Mouse (Mus musculus) midbrain, embryonic 12.5 days (tissue): ENCODE results near the gene Hoxb3. TPM values are rescaled to one million over a fixed set of nuclear protein-coding genes. Genes with fewer than 3 reads are reported as not detected.

Source experiments
- ATAC-seq: fragments of 200-750 bp; cut with Nextera tagmentation; 2 replicates; pipeline ENCODE4 v1.8.0; 2017; ENCODE audit warnings: low read depth, moderate TSS enrichment, moderate library complexity; ENCODE audit not compliant: low FRiP score
- H3K27ac ChIP-seq: fragments of 300-500 bp; sonication (generic); replicated peaks from 2 replicates; pipeline ENCODE4 v1.5.1; 2016; ENCODE audit warnings: mild to moderate bottlenecking
- H3K27me3 ChIP-seq: fragments of 300-500 bp; sonication (generic); 2 replicates; pipeline ENCODE4 v1.6.1; 2016; ENCODE audit warnings: mild to moderate bottlenecking
- H3K36me3 ChIP-seq: fragments of 300-500 bp; sonication (generic); 2 replicates; pipeline ENCODE4 v1.6.1; 2016
- H3K4me1 ChIP-seq: fragments of 300-500 bp; sonication (generic); 2 replicates; pipeline ENCODE4 v1.6.1; 2016
- H3K4me2 ChIP-seq: fragments of 300-500 bp; sonication (generic); replicated peaks from 2 replicates; pipeline ENCODE4 v1.6.1; 2016; ENCODE audit warnings: mild to moderate bottlenecking, moderate library complexity
- H3K4me3 ChIP-seq: fragments of 300-500 bp; sonication (generic); 2 replicates; pipeline ENCODE4 v1.5.1; 2016; ENCODE audit warnings: mild to moderate bottlenecking
- H3K9ac ChIP-seq: fragments of 300-500 bp; sonication (generic); replicated peaks from 2 replicates; pipeline ENCODE4 v1.6.1; 2016; ENCODE audit warnings: mild to moderate bottlenecking, moderate library complexity
- H3K9me3 ChIP-seq: fragments of 300-500 bp; sonication (generic); 2 replicates; pipeline ENCODE4 v1.6.1; 2016; ENCODE audit warnings: mild to moderate bottlenecking
- WGBS: fragments of 180-500 bp; shearing (Covaris S2); methylation state at CpG from one replicate; pipeline ENCODE4 v1.1.7; 2016; 5-methylcytosine and 5-hydroxymethylcytosine counted together
- polyA plus RNA-seq: library from polyadenylated mRNA; unstranded; fragments of >200 nt; fragmentation: Nextera tagmentation; extraction: Ambion mirVana; gene quantifications from 2 replicates; pipeline ENCODE4 v1.2.1, GENCODE M21; 2016

The Hoxb3 gene
- polyA plus RNA-seq, 1 experiment from 2014 or later: not detected

- WGBS: 3% methylated on average over 22 of the region's 22 CpGs
- Histone ChIP-seq H3K4me2 (no peak within 1 kb of the TSS), H3K27me3 (peaks cover 97% of the 10 kb centered on the region), H3K9me3 (no peaks in the 10 kb centered on the region), H3K9ac (no peak within 1 kb of the TSS), H3K27ac (no peak within 1 kb of the TSS), H3K36me3 (no peaks in the 10 kb centered on the region), H3K4me3 (no peak within 1 kb of the TSS), H3K4me1 (peaks cover 2% of the 10 kb centered on the region; the same call in 1 of the 2 replicates)
- no peak for ATAC-seq
These were observed 31.2 kb upstream of the Hoxb3 start, which contains the start of gene Hoxb6 for GRCm38 (mm10) chr11:96291681-96292564. Gene Hoxb6, plus strand, starts transcription at chr11:96292476.

- ATAC-seq: no peak
- H3K4me2 ChIP-seq: no peak overlapping the region
- peaks cover 97% of the 10 kb centered on the region for H3K27me3 ChIP-seq
- no peak overlapping the region for H3K27ac ChIP-seq
- no peaks in the 10 kb centered on the region for H3K4me1 ChIP-seq
- H3K4me3 ChIP-seq: no peak overlapping the region
- H3K36me3 ChIP-seq: no peaks in the 10 kb centered on the region
- H3K9ac ChIP-seq: no peak overlapping the region
- WGBS: under 1% methylated on average over 12 of the region's 12 CpGs
- no peaks in the 10 kb centered on the region for H3K9me3 ChIP-seq
These were observed 30.4 kb upstream of the Hoxb3 start for GRCm38 (mm10) chr11:96292565-96293301.

GRCm38 (mm10) chr11:96293302-96293921, 29.7 kb upstream of the Hoxb3 start:
- Histone ChIP-seq H3K27ac (no peak overlapping the region), H3K4me2 (no peak overlapping the region), H3K9me3 (no peaks in the 10 kb centered on the region), H3K36me3 (no peaks in the 10 kb centered on the region), H3K4me1 (no peaks in the 10 kb centered on the region), H3K9ac (no peak overlapping the region), H3K27me3 (peaks cover 97% of the 10 kb centered on the region), H3K4me3 (no peak overlapping the region)
- 1% methylated on average over 22 of the region's 22 CpGs for WGBS
- ATAC-seq: no peak

- Histone ChIP-seq H3K27ac (no peak overlapping the region), H3K4me1 (no peaks in the 10 kb centered on the region), H3K36me3 (no peaks in the 10 kb centered on the region), H3K27me3 (peaks cover 97% of the 10 kb centered on the region), H3K9ac (no peak overlapping the region), H3K4me2 (no peak overlapping the region), H3K4me3 (no peak overlapping the region), H3K9me3 (no peaks in the 10 kb centered on the region)
- WGBS: 1% methylated on average over 32 of the region's 32 CpGs
- ATAC-seq: no peak
These were observed 28.7 kb upstream of the Hoxb3 start for GRCm38 (mm10) chr11:96294245-96295091.

GRCm38 (mm10) chr11:96295092-96295835, 27.9 kb upstream of the Hoxb3 start:
- Histone ChIP-seq H3K9ac (no peak overlapping the region), H3K4me1 (no peaks in the 10 kb centered on the region; the same call in 1 of the 2 replicates), H3K4me3 (no peak overlapping the region), H3K4me2 (no peak overlapping the region), H3K36me3 (no peaks in the 10 kb centered on the region), H3K27ac (no peak overlapping the region), H3K27me3 (peaks cover 97% of the 10 kb centered on the region), H3K9me3 (no peaks in the 10 kb centered on the region)
- no peak for ATAC-seq
- WGBS: 1% methylated on average over 29 of the region's 30 CpGs

GRCm38 (mm10) chr11:96296997-96297396, 26.1 kb upstream of the Hoxb3 start:
- no peak for ATAC-seq
- WGBS: 3% methylated on average over 2 of the region's 2 CpGs
- H3K4me2 ChIP-seq: no peak overlapping the region
- H3K4me3 ChIP-seq: no peak overlapping the region
- no peaks in the 10 kb centered on the region for H3K36me3 ChIP-seq
- H3K9ac ChIP-seq: no peak overlapping the region
- peaks cover 100% of the 10 kb centered on the region for H3K27me3 ChIP-seq
- no peaks in the 10 kb centered on the region for H3K9me3 ChIP-seq
- peaks cover 4% of the 10 kb centered on the region; the same call in 1 of the 2 replicates for H3K4me1 ChIP-seq
- H3K27ac ChIP-seq: no peak overlapping the region

GRCm38 (mm10) chr11:96297428-96297827, 25.7 kb upstream of the Hoxb3 start:
- Histone ChIP-seq H3K4me1 (peaks cover 4% of the 10 kb centered on the region; the same call in 1 of the 2 replicates), H3K27ac (no peak overlapping the region), H3K9me3 (no peaks in the 10 kb centered on the region), H3K9ac (no peak overlapping the region), H3K27me3 (peaks cover 100% of the 10 kb centered on the region), H3K4me3 (no peak overlapping the region), H3K4me2 (no peak overlapping the region), H3K36me3 (no peaks in the 10 kb centered on the region)
- no peak for ATAC-seq
- 2% methylated on average over 3 of the region's 3 CpGs for WGBS

GRCm38 (mm10) chr11:96297968-96298635, 25.0 kb upstream of the Hoxb3 start:
- Histone ChIP-seq H3K36me3 (no peaks in the 10 kb centered on the region), H3K4me2 (no peak overlapping the region), H3K27ac (no peak overlapping the region), H3K27me3 (peaks cover 100% of the 10 kb centered on the region), H3K9ac (no peak overlapping the region), H3K9me3 (no peaks in the 10 kb centered on the region), H3K4me3 (no peak overlapping the region), H3K4me1 (peaks cover 4% of the 10 kb centered on the region; the same call in 1 of the 2 replicates)
- no peak for ATAC-seq
- 2% methylated on average over 11 of the region's 11 CpGs for WGBS

GRCm38 (mm10) chr11:96298895-96299667, 24.0 kb upstream of the Hoxb3 start:
- Histone ChIP-seq H3K27ac (no peak overlapping the region), H3K4me3 (no peak overlapping the region), H3K27me3 (peaks cover 100% of the 10 kb centered on the region)

GRCm38 (mm10) chr11:96299781-96300180, 23.3 kb upstream of the Hoxb3 start:
- Histone ChIP-seq H3K4me2 (no peak overlapping the region), H3K9me3 (no peaks in the 10 kb centered on the region), H3K27ac (no peak overlapping the region), H3K36me3 (no peaks in the 10 kb centered on the region), H3K4me1 (peaks cover 12% of the 10 kb centered on the region; the same call in 1 of the 2 replicates), H3K4me3 (no peak overlapping the region), H3K9ac (no peak overlapping the region), H3K27me3 (peaks cover 100% of the 10 kb centered on the region)
- 2% methylated on average over 9 of the region's 9 CpGs for WGBS
- no peak for ATAC-seq

More at GRCm38 (mm10) chr11:96298895-96299667, 24.0 kb upstream of the Hoxb3 start:
- under 1% methylated on average over 64 of the region's 66 CpGs for WGBS
- H3K4me2 ChIP-seq: no peak overlapping the region
- no peak overlapping the region for H3K9ac ChIP-seq
- H3K4me1 ChIP-seq: peaks cover 12% of the 10 kb centered on the region; the same call in 1 of the 2 replicates
- H3K9me3 ChIP-seq: no peaks in the 10 kb centered on the region
- H3K36me3 ChIP-seq: no peaks in the 10 kb centered on the region
- ATAC-seq: no peak
